Mouse (Mus musculus) forebrain, embryonic 14.5 days (tissue): ENCODE measurements at regions not wholly inside any gene's neighbourhood (a gene's known extent, or its start where the extent isn't known, plus 50 kb on each side); places are given as distances from the start of the nearest gene placed in this dataset.
A peak's percentile ranks its signal among the peaks of the same experiment; 100 is the strongest.

Source experiments
- ATAC-seq: fragments of 200-750 bp; cut with Nextera tagmentation; 2 replicates; pipeline ENCODE4 v1.8.0; 2017; ENCODE audit warnings: mild to moderate bottlenecking, moderate library complexity
- DNase-seq: peaks from one replicate; pipeline ENCODE4 v3.0.0-alpha.2; 2015; ENCODE audit warnings: low spot score
- H3K27ac ChIP-seq: fragments of 300-500 bp; sonication (generic); 2 replicates; pipeline ENCODE4 v1.5.1; 2014; ENCODE audit warnings: low read depth, mild to moderate bottlenecking, control low read depth, low read length, moderate library complexity
- H3K27me3 ChIP-seq: fragments of 300-500 bp; sonication (generic); replicated peaks from 2 replicates; pipeline ENCODE4 v1.6.1; 2014; ENCODE audit warnings: low read length, control low read depth, mixed read lengths; ENCODE audit not compliant: control insufficient read depth, insufficient read depth
- H3K36me3 ChIP-seq: fragments of 300-500 bp; sonication (generic); 2 replicates; pipeline ENCODE4 v1.6.1; 2014; ENCODE audit warnings: low read length, control low read depth; ENCODE audit not compliant: control insufficient read depth, insufficient read depth
- H3K4me1 ChIP-seq: fragments of 300-500 bp; sonication (generic); 2 replicates; pipeline ENCODE4 v1.6.1; 2014; ENCODE audit warnings: antibody characterized with exemption, low read length, control low read depth; ENCODE audit not compliant: control insufficient read depth, insufficient read depth
- H3K4me2 ChIP-seq: fragments of 300-500 bp; sonication (generic); 2 replicates; pipeline ENCODE4 v1.6.1; 2014; ENCODE audit warnings: mild to moderate bottlenecking, control low read depth, low read length
- H3K4me3 ChIP-seq: fragments of 300-500 bp; sonication (generic); 2 replicates; pipeline ENCODE4 v1.5.1; 2014; ENCODE audit warnings: low read depth, low read length, control low read depth
- H3K9ac ChIP-seq: fragments of 300-500 bp; sonication (generic); 2 replicates; pipeline ENCODE4 v1.6.1; 2014; ENCODE audit warnings: mild to moderate bottlenecking, low read length, control low read depth, moderate library complexity
- H3K9me3 ChIP-seq: fragments of 300-500 bp; sonication (generic); replicated peaks from 2 replicates; pipeline ENCODE4 v1.6.1; 2016; ENCODE audit warnings: low read length, control low read depth, mixed read lengths; ENCODE audit not compliant: control insufficient read depth
- WGBS: fragments of 180-500 bp; shearing (Covaris S2); extraction: QIAGEN DNeasy Blood & Tissue Kit; methylation state at CpG from one replicate; pipeline ENCODE4 v1.1.7; 2014; 5-methylcytosine and 5-hydroxymethylcytosine counted together

DNA sequence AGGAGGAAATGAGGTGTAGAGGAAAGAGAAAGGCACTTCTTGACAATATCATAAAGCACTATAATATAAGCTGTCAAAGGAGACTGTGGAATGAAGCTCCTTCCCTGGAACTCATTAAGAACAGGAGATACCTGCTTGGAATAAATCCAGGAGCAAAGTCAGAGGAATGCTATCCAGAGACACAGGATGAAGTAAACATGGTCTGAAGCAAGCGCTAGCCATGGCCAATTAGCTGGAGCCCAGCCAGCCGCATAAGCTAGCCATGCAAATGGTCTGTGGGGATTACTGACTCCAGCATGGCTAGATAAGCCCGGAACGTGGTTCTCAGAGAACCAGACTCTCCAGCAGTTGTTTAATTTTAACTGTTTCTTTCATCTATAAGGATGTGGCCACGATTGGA is 54.9 kb upstream of the Gpc3 start:
- no peaks in the 10 kb centered on the region for H3K36me3 ChIP-seq
- no peaks in the 10 kb centered on the region for H3K9me3 ChIP-seq
- no peaks in the 10 kb centered on the region for H3K4me1 ChIP-seq
- no peaks in the 10 kb centered on the region for H3K27me3 ChIP-seq
- WGBS: 61% methylated on average over 5 of the region's 5 CpGs
- no peak overlapping the region for H3K4me3 ChIP-seq
- H3K27ac ChIP-seq: no peak overlapping the region
- no peak overlapping the region for H3K9ac ChIP-seq
- no peak overlapping the region for H3K4me2 ChIP-seq
- ATAC-seq (no peak), DNase-seq (no peak)

DNA sequence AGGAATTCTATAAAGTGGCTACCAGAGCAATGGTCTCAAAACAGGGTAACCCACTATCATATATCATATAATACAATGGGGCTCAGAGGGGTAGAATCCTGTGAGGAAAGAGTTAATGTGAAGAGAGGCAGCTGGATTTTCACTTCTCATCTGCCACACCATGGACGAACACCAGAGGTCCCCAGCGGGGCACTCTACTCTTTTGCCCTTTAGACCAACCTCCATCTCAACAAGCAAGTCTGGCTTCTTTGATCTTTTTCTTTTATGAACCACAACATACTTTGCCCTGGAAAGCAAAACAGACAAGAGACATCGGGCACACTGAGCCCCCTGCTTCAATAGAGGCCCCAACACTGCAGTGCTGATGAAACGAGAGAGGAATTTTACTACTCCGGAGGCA is 65.3 kb upstream of the Gpc3 start:
- no peak for DNase-seq
- 22% methylated on average over 5 of the region's 5 CpGs for WGBS
- H3K36me3 ChIP-seq: no peaks in the 10 kb centered on the region

DNA sequence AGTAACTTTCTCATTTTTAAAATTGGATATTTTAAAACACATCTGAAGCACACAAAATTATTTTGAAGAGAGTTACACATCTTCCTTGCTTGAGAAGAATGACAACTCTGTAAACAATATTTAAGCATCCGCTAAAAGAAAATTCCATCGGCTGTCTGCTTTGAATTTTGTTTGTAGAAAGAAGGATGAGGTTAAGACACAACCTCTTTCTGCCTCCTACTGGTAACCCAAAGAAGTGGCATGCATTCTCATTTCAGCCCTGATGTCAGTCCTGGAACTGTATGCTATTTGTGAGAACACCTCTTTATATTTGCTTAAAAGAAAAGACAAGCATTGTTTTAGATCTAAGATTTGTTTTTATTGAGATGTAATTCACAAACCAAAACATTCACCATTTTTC is 80.6 kb upstream of the Gpc3 start:
- no peaks in the 10 kb centered on the region for H3K36me3 ChIP-seq
- peak; percentile 25 for DNase-seq
- no peaks in the 10 kb centered on the region for H3K27me3 ChIP-seq
- whole genome bisulfite sequencing: 69% methylated on average over 2 of the region's 2 CpGs
- H3K4me3 ChIP-seq: no peak overlapping the region
- no peak overlapping the region for H3K9ac ChIP-seq
- H3K4me2 ChIP-seq: no peak overlapping the region
- no peaks in the 10 kb centered on the region for H3K9me3 ChIP-seq
- no peak overlapping the region for H3K27ac ChIP-seq
- no peak for ATAC-seq
- no peaks in the 10 kb centered on the region for H3K4me1 ChIP-seq

More for the DNA sequence above, 65.3 kb upstream of the Gpc3 start:
- Histone ChIP-seq H3K27me3 (no peaks in the 10 kb centered on the region), H3K4me1 (no peaks in the 10 kb centered on the region), H3K4me3 (no peak overlapping the region), H3K27ac (no peak overlapping the region), H3K9ac (no peak overlapping the region), H3K4me2 (no peak overlapping the region), H3K9me3 (no peaks in the 10 kb centered on the region)
- ATAC-seq: no peak

DNA sequence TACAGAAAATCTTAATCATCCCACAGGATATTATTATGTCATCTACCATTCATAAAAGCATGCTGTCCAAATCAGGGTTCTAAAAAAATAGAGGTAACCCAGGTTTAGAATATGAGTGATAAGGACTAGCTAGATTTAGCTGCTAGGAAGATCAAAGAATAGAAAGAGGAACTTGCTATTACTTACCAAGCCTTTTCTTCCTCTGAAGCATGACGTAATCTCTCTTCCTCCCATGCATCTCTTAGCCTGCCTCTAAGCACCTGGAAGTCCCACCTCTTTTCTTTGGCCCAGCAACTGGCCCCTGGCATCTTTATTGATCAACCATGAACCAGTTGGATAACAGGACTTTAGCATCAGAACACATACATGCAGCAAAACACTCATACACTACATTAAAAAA is 85.9 kb upstream of the Gpc3 start:
- Histone ChIP-seq H3K4me2 (no peak overlapping the region), H3K4me3 (no peak overlapping the region), H3K27me3 (no peaks in the 10 kb centered on the region), H3K9me3 (no peaks in the 10 kb centered on the region), H3K9ac (no peak overlapping the region), H3K27ac (no peak overlapping the region), H3K4me1 (no peaks in the 10 kb centered on the region), H3K36me3 (no peaks in the 10 kb centered on the region)
- DNase-seq (no peak), ATAC-seq (no peak)
- 80% methylated on average over 1 of the region's 1 CpGs for WGBS

DNA sequence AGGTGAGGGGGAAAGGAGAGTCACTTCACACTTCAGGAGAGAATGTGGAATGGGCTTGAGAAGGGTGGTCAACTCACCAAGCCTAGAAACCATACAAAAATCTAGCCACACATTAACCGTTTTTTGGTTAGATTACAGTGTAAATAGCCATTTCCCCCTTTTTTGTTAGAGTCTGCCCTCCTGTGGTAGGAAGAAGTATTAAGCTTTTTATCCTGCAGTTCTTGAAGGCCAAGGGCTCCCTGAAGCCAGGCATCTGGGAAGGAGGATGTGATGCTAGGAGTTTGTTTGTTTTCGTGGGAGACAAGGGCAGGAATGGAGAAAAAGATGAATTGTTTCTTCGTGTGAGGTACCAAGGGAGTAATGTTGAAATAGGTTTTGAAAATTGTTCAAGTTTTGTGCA is 73.5 kb upstream of the Ccdc160 start:
- Histone ChIP-seq H3K27ac (no peak overlapping the region), H3K4me1 (no peaks in the 10 kb centered on the region), H3K9me3 (no peaks in the 10 kb centered on the region), H3K27me3 (no peaks in the 10 kb centered on the region), H3K36me3 (no peaks in the 10 kb centered on the region), H3K4me2 (no peak overlapping the region), H3K4me3 (no peak overlapping the region), H3K9ac (no peak overlapping the region)
- DNase-seq: peak; percentile 47
- 46% methylated on average over 3 of the region's 3 CpGs for WGBS
- no peak for ATAC-seq

DNA sequence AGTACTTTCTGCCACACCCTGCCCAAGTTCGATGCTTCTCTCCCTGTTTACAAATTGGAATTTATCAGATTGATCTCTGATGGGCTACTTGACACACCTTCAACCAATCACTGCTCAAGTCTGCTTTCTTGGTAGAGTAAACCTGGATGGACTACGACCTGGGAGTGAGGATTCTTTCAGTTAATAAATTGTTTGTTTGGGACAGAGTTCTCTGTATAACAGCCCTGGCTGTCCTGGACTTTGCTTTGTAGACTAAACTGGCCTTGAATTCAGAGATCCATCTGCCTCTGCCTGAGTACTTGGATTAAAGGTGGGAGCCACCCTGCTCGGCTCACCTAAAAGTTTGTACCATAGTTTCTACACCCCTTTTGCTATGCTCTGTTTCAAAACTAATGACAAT is 52.9 kb upstream of the Ccdc160 start:
- Histone ChIP-seq H3K4me1 (no peaks in the 10 kb centered on the region), H3K9me3 (no peaks in the 10 kb centered on the region), H3K4me3 (no peak overlapping the region), H3K9ac (no peak overlapping the region), H3K27ac (no peak overlapping the region), H3K27me3 (no peaks in the 10 kb centered on the region), H3K4me2 (no peak overlapping the region), H3K36me3 (no peaks in the 10 kb centered on the region)
- DNase-seq: no peak
- no peak for ATAC-seq
- WGBS: 80% methylated on average over 3 of the region's 3 CpGs
